Mouse (Mus musculus): ENCODE data around the gene Areg. TPM values are rescaled to one million over a fixed set of nuclear protein-coding genes. Genes with fewer than 3 reads are reported as not detected.

Areg gene
- total RNA-seq (2021): under 1 TPM in 1 of 2 experiments, not detected in 1; 0.27 TPM
- long read RNA-seq, partial matches to known transcripts: 0 of 1 reads
- long read RNA-seq, other reads (novel, unspliced or antisense): 0 of 1 reads

DNA sequence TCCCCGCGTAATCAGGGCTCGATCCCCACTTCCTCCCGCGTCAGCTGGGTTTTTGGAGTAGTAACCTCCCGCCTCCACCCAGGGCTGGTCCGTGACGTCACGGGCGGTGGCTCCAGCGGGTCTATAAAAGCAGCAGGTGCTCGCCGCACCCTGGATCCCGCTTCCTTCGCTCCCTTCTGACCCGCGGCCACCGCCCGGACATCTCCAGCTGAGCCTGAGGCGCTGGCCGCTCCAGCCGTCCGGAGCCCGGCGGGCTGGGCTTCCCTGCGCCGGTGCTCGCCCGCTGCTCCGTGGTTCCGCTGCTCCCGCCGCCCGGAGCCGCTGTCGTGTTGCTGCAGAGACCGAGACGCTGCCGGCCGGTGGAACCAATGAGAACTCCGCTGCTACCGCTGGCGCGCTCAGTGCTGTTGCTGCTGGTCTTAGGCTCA lies at the start of gene Areg:
Areg (plus strand) TSS at position 154 of the 428 bp plus-strand sequence.
- peak; percentile 20 to 64 for DNase-seq (ENCODE audit: low spot score in 2 of 2)

DNA sequence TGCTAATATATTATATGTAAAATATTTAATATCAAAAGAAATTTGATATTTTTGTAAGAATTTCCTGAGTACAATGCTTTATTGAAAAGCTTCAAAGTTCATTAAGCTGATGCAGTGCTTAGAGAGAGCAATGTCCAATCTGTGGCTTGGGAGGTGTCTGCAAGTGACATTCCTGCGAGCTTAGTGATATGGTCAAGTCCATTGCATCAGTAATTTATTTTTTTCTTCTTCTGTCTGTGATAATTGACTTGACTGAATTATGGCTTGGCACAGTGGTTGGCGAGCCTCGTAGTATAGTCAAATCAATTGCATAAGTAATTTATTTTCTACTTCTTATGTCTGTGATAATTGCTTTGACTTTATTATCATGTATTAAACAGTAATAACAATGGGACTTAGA lies 49.1 kb upstream of the Areg start:
- no peak for DNase-seq (ENCODE audit: low spot score in 2 of 2)

DNA sequence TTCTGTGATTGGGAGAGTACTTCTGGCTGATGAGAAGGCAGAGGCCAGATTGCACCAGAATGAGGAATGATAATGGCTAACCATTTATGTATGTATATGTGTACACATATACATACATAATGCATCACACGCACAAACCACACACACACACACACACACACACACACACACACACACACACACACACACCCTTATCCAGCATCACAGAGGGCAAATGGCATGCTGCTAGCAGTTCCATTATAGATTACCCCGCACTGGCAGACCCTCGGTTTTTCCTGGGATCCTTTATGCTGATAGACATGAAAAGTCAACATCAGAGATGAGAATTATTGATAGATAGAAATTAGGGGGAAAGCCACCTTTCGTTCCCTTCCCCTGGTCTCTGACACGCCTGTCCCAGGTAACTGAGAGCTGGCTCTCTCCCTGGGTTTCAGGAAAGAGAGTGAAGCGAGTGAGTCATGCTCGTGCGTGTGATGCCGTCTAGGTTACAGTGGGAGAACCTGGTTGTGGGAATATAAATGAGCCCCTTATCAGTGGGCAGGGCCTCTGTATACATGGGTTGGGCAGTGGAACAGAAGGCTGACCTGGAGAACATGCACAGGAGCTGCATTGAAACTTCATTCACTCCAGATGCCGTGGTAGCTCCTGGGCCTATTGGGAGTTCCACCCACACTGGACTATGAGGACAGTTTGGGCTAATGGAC lies 41.3 kb upstream of the Areg start:
- no peak for DNase-seq (ENCODE audit: low spot score in 2 of 2)

DNA sequence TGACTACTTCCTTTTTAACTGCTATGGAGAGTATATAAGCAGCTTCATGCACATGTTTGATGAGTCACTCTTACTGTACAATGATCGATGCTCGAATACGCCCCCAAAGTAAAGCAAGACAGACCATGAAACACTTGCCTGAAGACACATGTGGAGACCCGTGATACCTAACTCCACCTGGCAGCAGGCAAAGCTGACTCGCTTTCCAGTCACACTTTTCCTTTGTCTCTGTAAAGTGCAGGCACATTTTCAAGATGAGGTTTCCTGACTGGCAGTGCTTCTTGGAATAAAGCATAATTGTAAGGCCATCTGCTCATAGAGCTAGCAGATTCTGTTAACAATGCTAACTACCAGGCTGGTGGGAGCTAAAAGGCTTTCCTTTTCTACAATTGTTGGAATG lies 37.7 kb upstream of the Areg start:
- DNase-seq (ENCODE audit: low spot score in 2 of 2): peak; percentile 24 to 33

DNA sequence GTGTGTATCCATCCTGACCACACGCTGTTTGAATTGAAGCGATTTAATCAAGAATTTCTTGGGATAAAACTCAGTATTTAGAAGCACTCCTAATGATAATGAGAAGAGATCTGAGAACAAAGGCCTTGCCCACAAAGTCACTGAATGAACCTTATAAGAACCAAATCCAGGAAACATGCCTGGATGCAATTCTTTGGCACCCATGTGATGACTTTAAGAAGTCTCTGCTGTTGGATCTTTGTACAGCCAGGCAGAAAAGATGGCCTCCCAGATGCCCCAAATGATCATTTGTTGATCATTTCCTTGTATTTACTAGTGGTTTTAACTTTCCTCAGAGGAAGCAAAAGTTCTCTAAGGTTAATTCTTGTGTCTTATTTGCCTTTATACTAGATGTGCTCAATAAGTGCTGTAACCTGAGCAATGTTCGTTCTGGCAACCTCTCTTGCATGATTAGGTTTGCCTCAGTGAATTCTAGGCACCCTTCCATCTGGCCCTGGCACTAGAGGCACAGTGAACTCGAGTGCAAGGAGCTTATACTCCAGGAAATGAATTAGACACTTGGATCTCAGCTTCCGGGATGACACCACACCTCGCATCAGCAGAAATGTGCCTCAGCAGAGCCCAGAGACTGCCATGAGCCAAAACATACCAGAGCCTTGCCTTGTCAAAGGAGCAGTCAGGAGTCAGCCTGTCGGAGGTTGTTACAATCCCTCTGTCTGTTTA lies 35.3 kb upstream of the Areg start:
- DNase-seq (ENCODE audit: low spot score in 2 of 2): peak; percentile 45 to 46

DNA sequence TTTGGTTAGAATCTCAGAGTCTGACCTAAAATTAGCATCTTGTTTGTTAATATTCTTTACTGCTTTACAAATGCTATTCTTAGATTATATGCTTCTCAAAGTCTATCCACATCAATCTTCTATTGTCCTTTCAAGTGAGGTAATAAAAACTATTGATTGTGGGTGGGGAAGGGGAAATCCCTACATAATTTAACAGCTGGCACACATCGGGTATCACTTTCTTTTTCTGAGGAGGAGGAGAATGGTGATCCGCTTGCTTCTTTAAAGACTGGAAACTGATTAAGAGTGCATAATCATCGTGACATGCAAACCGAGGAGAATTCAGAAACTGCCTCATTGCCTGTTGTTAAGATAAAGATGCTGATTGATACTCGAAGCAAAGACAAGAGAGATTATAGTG lies 33.2 kb upstream of the Areg start:
- DNase-seq (ENCODE audit: low spot score in 2 of 2): no peak

DNA sequence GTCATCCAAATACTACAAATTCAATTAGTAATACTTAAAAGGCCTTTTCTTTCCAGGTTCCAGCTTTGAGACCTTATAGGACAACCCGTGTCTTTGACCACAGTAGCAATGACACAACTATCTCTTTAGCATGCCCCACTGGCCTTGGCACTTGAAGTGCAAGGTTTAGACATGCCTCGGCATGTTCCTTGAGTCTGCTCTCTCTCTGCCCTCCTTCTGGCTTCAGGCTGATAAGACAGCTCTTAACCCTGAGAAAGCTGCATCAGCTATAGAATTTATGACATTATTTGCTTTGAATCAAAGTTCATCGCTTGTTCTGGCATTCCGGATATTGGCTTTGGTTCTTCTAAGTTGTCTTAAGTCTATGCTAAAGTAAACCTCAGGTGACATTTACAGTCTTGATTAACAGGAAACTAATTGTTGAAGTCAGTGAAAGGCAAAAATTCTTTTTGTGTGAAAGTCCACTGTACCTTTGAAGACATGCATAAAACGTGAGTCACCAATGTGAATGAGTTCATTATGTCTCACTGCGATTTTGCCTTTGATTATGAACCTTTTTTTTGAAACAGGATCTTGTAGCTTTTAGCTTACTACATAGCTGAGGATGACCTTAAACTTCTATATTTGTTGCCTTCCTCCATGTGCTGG lies 29.3 kb upstream of the Areg start:
- DNase-seq (ENCODE audit: low spot score in 2 of 2): no peak

DNA sequence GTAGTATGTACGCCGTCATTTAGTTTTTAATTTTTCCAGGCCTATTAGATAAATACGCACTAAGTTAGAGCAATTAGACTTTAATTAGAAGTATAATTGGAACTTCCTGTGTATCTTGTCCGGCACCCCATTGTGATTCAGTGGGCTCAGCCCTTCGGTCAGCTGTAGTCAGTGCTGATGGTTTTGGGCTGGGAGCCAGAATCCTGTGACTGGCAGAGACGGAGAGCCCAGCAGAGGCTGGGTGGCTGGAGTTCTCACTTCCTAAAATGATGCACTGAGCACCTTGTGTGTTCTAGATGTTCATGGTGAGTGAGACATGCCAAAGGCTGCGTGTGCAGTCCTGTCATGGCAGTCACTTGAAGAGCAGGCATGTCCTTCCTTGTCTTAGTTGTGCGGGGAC lies 28.4 kb upstream of the Areg start:
- peak; percentile 15 to 38 for DNase-seq (ENCODE audit: low spot score in 2 of 2)

DNA sequence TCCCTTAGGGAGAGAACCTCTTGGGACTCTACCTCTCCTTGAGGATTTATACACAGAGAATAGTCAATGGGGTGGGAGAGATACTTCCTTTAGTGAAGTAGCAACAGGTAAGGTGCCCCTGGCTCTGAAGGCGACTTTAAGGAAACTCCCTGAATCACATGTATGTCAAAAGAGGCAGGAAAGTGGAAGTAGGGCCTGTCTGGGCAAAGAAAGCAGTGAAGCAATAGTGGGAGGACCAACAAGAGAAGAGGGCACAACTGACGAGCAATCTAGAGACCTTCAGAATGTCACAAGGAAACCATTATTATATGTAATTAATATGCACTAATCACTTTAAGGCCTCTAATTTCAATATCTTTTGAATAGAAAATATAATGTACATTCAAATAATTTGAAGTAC lies 25.4 kb upstream of the Areg start:
- DNase-seq (ENCODE audit: low spot score in 2 of 2): no peak

DNA sequence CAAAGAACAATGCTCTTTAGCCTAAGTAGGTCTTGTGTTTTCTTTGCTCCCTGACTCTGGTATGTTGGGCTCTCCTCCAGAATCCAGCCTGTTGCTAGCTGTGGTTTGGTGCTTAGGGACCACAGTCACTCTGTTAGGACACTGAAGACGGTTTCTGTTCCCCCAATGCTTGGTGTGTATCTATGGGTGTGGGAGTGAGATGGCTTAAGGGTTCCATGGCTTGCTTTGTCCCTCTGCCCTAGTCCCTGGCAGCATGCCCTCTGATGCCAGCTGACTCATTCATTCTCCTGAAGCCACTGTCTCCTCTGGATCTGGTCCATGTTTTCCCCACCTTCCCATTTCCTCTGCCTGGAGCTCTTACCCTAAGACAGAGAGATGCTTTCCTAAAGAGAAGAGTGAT lies 24.8 kb upstream of the Areg start:
- no peak for DNase-seq (ENCODE audit: low spot score in 2 of 2)

DNA sequence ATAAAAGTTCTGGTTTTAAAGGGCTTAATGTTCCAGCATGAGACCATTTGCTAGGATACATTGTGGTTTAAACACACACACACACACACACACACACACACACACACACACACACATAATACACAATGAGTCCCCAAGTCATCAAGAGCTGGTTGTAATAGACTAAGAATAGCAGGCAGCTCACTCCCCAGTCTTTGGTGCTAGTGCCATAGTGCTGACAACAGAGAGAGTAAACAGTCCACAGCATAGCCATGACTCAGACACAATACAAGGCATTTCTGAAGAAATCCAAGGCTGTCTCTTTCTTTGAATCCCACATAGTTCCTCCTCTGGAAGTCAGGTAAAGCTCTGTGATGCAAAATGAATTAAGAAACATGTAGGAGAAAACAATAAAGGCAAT lies 20.8 kb upstream of the Areg start:
- DNase-seq (ENCODE audit: low spot score in 2 of 2): no peak

DNA sequence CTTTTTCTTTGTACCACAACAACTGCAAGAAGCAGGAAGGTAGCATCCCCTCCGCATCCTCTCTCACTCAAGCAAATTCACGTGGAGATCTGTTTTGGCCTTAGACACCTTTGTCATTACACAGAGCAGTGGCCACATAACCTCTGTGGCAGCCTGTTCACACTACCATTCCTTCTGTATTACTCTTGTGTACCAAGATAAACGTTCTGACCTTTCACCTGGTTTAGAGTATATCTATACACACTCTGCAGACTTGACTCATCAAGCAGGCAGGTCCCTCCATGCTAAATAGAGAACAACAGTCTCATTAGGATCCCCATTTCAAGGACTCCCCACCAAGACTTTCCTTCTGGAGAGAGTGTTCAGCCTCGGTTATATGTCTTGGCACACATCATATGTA lies 16.0 kb upstream of the Areg start:
- no peak for DNase-seq (ENCODE audit: low spot score in 2 of 2)

DNA sequence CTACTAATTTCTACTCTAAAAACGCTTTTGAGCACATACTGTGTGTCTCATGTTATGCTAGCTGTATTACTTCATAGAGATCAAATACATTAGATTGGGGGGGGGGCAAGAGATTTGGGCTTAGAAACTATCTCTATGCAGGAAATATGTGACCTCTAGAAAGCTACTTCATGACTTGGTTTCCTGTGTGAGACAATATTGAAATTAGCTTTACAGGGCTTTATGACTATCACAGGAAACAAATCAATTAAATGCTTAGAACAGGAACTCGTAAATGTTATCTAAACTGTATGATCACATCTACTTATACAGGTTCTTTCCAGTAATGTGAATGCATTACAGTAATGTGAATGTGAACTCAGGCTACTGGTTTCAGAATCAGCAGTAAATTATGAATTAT lies 15.3 kb upstream of the Areg start:
- no peak for DNase-seq (ENCODE audit: low spot score in 2 of 2)

DNA sequence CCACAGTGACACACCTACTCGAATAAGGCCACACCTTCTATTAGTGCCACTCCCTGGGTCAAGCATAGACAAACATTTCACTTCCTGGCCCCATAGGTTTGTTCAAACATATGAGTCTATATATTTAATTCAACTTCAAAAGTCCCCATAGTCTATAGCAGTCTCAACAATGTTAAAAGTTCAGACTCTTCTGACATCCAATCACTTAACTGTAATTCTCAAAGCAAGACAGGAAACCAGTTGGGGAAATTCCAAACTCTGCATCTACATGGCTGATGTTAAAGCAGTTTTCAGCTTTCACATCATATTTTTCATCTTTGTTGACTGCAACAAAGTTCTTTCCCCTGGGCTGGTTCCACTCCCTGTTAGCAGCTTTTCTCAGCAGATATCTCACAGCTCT lies 12.8 kb upstream of the Areg start:
- no peak for DNase-seq (ENCODE audit: low spot score in 2 of 2)

DNA sequence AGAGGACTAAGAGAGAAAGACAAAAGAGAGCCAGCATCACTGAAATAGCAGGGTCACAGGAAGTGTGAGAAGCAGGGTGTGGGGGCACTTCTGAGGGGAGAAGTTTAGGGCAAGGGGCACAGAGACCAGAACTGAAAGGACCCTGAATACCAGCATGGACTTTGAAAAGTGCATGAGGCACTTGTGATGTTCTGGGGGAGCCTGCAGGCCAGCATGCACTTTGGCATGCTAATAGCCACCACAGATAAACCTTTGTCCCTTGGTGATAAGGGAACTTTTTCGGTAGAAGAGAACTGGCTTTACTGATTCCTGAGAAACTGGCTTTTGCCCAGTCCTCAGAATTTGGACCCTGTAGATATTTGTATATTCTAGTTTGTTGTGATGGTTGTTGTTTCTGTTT lies 4.4 kb upstream of the Areg start:
- no peak for DNase-seq (ENCODE audit: low spot score in 2 of 2)

DNA sequence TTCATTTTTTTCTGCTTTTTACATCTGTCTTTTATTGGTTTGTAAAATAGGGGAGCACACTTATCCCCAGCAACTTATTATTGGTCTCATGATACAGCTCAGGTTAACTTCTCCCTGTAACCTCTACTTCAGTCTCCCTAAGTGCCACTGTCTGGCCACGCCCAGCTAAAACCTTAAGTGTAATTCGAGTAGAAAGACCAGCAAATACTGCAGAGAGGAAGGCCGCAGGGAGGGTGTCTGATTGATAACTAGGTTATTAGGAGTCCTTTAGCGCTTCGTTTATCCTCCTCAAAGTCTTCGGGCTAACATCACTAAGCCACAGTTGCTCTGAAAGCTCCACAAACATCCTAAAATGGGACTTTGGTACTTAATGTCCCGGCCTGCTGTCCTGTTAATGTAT lies 429 bp upstream of the Areg start:
- no peak for DNase-seq (ENCODE audit: low spot score in 2 of 2)

DNA sequence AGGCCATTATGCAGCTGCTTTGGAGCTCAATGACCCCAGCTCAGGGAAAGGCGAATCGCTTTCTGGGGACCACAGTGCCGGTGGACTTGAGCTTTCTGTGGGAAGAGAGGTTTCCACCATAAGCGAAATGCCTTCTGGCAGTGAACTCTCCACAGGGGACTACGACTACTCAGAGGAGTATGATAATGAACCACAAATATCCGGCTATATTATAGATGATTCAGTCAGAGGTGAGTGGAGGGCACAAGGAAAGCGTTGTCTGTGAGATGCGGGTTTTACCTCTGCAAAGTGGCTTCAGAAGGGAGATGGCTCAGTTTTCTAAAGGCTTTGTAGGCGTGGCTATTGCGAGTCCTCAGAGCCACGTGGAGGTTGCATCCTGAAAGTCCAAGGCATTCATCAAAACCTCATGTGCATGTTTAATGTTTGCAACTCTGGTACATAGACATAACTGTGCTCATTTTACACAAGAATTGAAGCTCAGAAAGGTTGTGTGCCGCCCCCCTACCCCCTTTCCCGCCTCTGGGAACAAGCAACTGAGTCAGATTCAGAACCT lies 1.6 kb downstream of the Areg start:
- no peak for DNase-seq (ENCODE audit: low spot score in 2 of 2)

DNA sequence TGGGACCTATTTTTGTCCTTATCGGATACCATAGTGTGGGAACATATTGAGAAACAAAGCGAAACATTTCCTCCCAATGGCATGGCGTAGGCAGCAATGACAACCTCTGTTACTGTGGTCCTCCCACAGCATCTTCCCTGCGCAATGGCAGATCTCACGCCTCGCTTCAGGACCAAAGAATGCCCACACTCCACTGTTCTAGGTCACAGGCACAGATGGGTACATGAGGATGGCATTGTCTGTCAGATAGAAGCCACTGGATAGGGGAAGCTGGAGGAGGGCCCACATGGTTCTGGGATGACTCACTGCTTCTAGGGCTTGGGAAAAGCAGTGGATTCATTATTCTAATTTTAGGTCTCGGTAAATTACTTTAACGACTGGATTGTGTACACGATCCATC lies 5.6 kb downstream of the Areg start:
- DNase-seq (ENCODE audit: low spot score in 2 of 2): no peak

DNA sequence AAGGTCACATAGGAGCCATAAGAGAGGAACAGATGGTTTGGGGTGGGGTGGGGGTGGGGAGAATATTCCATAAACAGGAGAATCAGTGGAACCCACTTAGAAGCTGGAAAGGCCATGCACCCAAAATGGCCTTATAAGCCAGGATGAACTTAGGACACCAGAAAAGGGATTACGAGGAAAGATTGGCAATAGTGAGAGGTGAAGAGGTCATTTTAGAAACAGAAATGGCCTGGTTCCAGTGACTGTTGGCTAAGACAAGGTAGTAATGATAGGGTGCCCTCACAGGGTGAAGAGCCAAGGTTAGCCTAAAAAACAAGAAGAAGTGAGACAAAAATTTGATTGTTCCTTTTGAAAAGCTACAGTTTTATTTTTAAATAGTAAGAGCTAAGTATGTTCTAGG lies 7.6 kb downstream of the Areg start:
- DNase-seq (ENCODE audit: low spot score in 2 of 2): no peak

DNA sequence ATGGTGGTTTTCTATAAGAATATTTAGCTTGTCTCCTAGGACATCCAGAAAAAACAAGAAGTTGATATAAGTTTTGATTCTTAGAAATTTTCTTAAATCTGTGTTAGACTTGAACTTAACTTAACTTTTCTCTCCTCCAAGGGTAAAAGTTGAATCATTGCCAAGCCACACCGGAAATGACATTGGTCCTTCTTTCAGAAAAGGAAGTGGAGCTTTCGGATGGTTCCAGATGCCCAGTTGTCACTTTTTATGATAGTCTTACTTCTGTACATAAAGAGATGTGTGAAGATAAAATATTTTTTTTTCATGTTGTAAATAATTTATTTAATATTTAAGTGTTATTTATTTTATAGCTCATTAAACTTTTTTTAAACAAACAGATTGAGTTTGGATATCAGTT lies 8.7 kb downstream of the Areg start:
- no peak for DNase-seq (ENCODE audit: low spot score in 2 of 2)

DNA sequence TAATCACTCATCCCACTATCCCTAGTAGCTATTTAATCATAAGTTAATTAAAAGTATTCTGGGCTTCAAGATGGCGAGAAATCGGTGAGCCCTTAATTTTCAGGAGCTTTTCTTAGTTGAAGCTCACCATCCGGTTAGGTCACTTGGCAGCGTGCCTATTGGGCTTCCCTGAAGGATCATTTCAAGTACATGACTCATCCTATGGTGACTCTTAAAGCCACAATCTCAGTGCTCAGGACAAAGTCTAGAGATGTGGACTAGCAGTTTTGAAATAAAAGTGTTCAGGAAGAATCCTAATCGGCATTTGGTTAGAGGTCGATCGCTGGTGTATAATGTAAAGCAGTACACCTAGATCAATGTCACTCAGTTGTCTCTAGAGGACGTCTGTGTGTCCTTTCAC lies 17.3 kb downstream of the Areg start:
- DNase-seq (ENCODE audit: low spot score in 2 of 2): no peak

DNA sequence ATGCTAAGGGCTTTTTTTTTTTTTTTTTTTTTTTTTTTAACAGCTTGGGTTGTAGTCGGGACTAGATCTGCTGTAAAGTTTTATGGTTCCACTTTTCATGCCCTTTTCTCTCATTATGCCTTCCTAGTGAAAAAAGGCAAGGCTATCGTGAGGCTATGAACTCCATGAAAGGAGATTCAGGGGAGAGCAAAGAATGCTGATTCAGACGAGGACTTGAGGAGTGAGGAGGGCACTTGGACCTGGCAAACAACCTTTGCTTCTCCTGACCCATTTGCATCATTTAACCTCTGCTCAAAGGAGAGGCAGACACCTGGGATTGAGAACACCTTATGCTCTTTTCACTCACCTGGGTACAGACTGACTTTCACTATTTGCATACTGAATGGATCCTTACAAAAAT lies 17.8 kb downstream of the Areg start:
- DNase-seq (ENCODE audit: low spot score in 2 of 2): no peak

Data from layer of hippocampus, postnatal 10 days (tissue).